Mouse (Mus musculus): Measurements from ENCODE around the gene Clic5.
A peak's percentile ranks its signal among the peaks of the same experiment; 100 is the strongest.

Clic5 gene

DNA sequence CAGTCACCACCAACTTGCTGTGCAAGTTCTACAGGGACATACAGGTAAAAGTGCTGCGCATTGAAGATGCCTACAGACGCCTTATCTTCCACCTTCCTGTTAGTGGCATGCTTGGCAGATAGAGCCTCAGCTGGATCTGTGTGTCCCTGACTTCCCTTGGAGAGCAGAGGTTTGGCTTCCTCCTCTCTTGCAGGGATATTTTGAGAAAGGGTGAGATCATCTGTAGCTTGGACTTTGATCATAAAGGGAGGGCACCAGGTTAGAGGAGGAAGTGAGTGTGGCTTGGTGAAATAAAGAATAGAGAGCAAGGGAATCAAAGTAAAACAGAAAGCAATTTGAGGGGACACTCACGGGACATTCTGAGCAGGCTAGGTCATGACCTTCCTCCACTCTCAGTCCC, 4.6 kb downstream of the Clic5 start:
- no peak for DNase-seq (ENCODE audit: low read depth in 1 of 2, low spot score in 2 of 2)

GRCm38 (mm10) chr17:44199158-44199557, 10.8 kb downstream of the Clic5 start:
- DNase-seq (ENCODE audit: low read depth in 1 of 2, low spot score in 2 of 2): no peak

DNA sequence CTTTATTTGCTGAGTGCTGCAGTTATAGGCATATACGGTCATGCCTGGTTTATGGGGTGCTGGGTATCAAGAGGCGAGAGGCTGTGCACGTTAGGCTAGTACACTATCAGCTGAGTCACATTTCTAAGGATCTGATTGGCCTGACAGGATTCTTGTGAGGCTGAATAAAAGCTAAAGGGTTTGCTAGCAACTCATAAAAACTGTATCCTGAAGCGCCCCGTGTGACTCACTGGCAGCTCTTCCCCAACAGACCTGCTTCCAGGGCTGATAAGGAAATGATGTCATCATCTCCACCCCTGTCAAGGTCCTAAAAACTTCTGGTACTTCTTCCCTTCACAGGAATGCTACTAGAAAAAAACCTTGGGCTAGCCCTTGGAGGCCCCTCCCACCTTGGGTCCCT, 14.6 kb downstream of the Clic5 start:
- DNase-seq (ENCODE audit: low read depth in 1 of 2, low spot score in 2 of 2): no peak

DNA sequence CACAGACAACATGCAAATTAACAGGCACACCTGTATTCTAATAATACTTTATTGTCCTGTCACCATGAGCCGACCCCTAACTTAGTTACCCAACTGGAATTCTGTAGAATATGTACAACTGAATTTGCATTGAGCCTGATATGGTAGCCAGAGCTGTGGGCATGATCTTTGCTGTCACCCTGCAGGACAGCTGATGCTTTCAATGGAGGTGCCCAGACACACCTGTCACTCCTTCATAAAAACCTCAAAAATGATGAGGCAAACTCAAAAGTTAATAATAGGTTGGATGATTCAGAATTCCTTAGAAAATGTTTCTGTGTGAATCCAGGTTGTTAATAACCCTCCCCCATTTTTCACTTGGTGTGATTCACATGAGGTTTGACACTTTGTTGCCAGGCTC, 16.4 kb downstream of the Clic5 start:
- no peak for DNase-seq (ENCODE audit: low read depth in 1 of 2, low spot score in 2 of 2)

DNA sequence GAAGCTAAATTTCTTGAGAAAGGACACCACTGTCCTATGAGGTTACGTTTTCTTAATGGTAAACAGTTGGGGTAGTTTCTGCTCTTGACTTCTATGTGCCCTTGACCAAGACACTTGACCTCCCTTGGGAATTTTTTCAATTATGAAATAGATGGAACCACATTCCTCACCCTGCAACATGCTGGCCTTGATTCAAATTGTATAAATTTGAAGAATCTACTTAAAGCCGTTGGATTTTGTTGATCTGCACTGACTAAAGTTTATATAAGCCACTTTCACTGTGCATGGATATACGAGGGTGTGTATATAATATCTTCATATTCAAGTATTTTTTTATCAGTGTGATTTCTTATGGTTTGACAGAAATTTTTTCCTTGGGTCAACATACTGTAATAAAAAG, 17.2 kb downstream of the Clic5 start:
- DNase-seq (ENCODE audit: low read depth in 1 of 2, low spot score in 2 of 2): no peak

DNA sequence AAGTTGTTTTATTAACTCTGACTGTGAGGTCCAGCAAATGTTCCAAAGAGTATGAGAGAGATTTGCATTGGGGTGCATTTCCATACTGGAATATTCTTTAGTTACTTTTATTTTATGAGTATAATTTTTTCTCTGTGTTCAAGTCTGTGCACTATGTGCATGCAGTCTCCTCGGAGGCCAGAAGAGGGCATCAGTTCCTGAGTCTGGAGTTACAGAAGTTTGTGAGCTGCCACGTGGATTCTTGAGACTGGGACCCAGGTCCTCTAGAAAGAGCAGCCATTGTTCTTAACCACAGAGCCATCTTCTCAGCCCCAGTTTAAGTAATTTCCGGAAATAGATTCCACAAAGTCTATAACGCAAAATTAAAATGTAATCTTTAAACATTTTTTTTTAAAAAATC, 20.5 kb downstream of the Clic5 start:
- no peak for DNase-seq (ENCODE audit: low read depth in 1 of 2, low spot score in 2 of 2)

DNA sequence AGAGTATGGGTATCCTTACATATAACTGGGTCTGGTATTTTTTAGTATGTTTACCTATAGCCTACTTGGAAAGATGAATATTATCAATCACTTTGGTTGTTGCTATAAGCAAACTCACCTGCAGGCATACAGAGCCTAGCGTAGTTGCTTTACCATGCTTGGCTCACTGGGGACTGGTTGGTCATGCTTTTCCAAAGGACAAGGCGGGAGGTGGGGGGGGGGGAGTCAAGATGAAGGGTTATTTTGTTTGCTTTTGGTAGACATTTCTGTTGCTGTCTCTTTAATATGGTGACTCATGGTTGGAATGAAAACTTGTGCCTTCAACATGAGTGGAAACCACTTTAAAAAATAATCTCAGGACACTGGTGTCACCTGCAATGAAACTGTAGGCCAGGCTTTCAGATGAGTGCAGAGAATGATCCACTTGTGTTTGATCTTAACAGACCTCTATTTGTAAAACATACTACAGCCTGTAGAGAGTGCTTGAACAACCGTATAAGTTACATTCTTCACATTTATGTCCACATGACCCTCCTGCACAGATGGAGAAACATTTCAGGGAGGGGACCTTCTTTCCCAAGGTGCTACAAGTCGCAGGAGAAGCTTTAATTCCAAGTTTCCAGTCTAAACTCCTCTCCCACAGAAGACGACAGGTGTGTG, 24.7 kb downstream of the Clic5 start:
- no peak for DNase-seq (ENCODE audit: low read depth in 1 of 2, low spot score in 2 of 2)

DNA sequence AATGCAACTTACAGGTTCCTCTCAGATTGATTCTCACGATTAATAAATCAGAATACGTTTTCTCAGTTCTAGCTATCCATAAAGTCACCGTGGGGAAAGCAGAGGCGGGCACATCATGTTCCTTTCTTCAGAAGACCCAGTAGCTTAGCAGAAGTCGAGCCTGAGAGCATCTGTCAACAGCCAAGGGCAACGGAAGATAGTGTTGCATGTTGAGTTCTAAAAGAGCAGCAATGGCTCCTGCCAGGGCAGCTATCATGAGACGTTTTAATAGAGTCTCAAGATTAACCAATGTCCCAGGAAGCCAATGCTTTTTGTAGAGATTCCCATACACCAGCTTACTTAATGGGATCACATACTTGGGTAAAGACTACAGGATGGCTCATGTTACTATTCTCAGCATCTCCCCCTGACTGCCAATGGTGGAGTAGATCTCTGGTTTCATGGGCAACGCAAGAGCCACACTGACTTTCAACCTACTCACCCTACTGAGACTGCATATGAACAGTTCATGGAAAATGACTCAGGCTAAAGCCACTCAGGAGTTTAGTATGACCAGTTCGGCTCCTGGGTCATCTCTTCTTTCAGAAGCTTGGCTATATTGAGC, 26.9 kb downstream of the Clic5 start:
- no peak for DNase-seq (ENCODE audit: low read depth in 1 of 2, low spot score in 2 of 2)

GRCm38 (mm10) chr17:44217185-44217584, 28.8 kb downstream of the Clic5 start:
- no peak for DNase-seq (ENCODE audit: low read depth in 1 of 2, low spot score in 2 of 2)

GRCm38 (mm10) chr17:44219943-44220342, 31.6 kb downstream of the Clic5 start:
- no peak for DNase-seq (ENCODE audit: low read depth in 1 of 2, low spot score in 2 of 2)

DNA sequence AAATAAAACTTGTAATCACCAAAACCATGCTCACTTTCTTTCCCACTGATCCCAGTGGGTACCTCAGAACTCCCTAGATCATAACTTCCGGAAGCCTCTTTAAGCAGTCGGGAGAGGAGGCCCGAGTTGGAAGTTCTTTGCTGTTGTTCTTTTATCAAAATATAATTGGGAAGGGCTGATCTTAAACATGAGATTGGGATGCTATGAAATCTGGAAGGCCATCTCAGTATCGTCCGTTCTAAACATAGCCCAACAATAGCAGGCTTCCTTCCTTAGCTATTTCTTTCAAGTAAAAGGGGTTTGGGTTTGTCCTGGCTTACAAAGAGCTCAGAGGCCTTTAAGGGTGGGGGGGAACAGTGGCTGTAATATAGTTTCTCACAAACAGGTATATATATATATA, 40.0 kb downstream of the Clic5 start:
- no peak for DNase-seq (ENCODE audit: low read depth in 1 of 2, low spot score in 2 of 2)

GRCm38 (mm10) chr17:44230083-44230482, 41.7 kb downstream of the Clic5 start:
- DNase-seq (ENCODE audit: low read depth in 1 of 2, low spot score in 2 of 2): no peak

DNA sequence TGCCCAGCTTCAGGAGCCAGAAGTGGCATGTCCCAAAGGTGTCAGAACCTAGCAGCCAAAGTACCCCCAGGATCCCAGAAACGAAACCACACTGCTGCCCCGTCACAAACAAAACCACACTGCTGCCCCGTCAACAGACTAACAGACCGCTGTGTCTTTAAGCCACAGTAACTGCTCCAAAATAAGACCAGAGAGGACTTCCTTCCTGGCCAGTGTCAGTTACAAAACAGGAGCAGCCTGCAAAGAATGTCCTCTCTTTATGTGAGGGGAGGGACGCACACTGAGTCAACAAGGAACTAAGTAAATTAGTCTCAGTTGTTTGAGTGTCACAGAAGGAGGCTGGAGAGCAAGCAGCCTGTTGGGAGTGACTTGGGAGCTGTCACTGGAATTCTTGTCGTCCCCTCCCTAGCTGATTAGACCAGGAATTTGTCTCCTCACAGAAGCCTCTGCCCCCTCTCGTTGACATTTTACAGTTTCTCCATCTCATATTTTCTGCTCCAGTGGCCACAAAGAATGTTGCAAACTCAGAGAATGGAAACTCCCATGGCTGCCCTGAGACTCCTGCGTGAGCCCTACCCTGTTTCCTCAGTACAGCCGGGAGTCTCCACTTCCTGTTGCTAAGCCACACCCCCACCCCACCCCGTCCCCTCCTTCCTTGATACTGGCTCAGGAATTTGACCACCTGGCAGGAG, 50.8 kb downstream of the Clic5 start:
- peak in 1 of 2 experiments; percentile 13 for DNase-seq (ENCODE audit: low read depth in 1 of 2, low spot score in 2 of 2)

DNA sequence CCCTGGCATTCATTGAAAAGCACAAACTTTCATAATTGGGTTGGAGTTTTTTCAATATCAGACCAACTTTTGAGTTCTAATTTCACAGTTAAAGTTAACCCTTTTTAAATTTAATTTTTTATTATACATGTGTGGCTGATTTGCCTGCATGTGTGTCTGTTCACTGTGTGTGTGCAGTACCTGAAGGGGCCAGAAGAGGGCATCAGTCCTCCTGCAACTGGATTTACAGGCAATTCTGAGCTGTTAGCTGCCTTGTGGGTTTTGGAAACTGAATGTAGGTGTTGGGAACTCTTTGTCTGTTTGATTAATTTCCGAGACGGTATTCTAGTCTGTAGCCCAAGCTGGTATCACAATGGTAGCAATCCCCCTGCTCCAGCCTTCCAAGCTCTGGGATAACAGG, 52.4 kb downstream of the Clic5 start:
- no peak for DNase-seq (ENCODE audit: low read depth in 1 of 2, low spot score in 2 of 2)

- no peak for DNase-seq (ENCODE audit: low read depth in 1 of 2, low spot score in 2 of 2)
Measured at GRCm38 (mm10) chr17:44244096-44244495, 55.7 kb downstream of the Clic5 start.

DNA sequence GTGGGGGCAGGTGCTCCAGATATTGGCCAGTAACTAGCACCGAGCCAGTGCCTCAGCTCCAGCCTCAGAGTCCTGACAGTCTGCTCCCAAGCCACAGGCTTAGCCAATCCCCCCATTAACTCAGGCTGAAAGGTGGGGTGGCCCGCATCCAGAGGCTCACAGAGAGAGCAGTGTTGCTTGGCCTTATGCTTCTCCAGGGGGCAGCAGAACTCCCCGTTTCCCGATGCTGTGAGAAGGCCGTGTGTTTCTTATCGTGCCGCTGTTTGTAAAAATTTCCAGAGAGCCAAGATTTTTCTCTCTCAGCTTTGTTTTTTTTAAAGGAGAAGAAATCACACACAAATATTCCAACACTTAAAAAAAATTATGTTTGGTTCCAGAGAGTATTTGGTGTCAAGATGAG, 56.2 kb downstream of the Clic5 start:
- no peak for DNase-seq (ENCODE audit: low read depth in 1 of 2, low spot score in 2 of 2)

DNA sequence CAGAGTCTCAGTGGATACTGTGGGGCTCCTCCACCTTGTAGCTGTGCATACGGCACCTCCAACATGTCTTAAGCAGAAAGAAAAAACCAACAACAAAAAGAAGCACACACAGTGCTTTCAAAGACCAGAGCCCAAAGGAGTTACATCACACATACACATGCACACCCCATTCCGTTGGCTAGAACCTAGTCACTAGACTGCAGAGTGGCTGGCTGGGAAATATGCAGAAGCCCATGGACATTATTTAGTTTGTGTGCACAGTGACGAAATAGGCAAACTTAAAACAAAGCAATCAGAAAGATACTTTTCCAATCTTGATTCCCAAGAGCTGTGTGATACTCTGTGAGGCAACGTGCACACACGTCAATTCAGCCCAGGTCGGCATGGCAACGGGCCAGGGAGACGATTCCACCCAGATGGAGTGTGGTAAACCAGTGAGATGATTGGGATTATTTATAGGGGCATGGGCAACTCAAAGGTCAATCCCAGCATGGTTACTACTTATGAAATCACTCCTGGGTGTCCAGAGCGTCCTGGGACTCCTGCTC, 57.8 kb downstream of the Clic5 start:
- no peak for DNase-seq (ENCODE audit: low read depth in 1 of 2, low spot score in 2 of 2)

GRCm38 (mm10) chr17:44249544-44249943, 61.2 kb downstream of the Clic5 start:
- no peak for DNase-seq (ENCODE audit: low read depth in 1 of 2, low spot score in 2 of 2)

- DNase-seq (ENCODE audit: low read depth in 1 of 2, low spot score in 2 of 2): no peak
Measured at GRCm38 (mm10) chr17:44252653-44253052, 64.3 kb downstream of the Clic5 start.

- DNase-seq (ENCODE audit: low read depth in 1 of 2, low spot score in 2 of 2): no peak
Measured at GRCm38 (mm10) chr17:44254698-44255097, 66.3 kb downstream of the Clic5 start.

DNA sequence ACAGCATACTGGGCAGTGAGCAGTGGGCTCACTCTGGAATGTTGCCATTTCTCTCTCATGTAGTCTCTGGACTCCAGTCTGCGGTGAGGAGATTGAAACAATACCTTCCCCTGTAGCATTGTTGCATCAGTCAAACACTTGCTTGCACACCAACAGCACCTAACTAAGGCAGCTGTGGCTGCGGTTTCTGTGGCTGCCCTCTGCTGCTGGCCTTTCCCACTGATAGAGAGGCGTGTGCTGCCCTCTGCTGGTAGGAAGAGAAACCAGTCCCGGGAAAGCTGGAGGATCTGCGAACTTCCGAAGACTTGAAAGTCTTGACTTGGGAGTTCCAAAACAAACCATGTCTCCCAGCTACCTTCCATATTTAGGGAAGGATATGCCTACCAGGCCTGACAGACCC, 68.2 kb downstream of the Clic5 start:
- DNase-seq (ENCODE audit: low read depth in 1 of 2, low spot score in 2 of 2): peak; percentile 43 to 50

GRCm38 (mm10) chr17:44259245-44259644, 70.9 kb downstream of the Clic5 start:
- DNase-seq (ENCODE audit: low read depth in 1 of 2, low spot score in 2 of 2): no peak
